ENCODE assay signal across 12 mouse cellular contexts in genomic region chr12:25163541-25163940, GRCm38 (mm10).
A peak's percentile ranks its signal among the peaks of the same experiment; 100 is the strongest.
DNase-seq lines count a peak whose midpoint lies in the region; ATAC-seq lines count a peak whose summit lies in the region.
"Had no signal": no experiment of that assay in that cellular context is flagged by ENCODE, and none has a peak within 500 bp of the region (broad histone marks: within the 10 kb centered on the region; RNA-seq: fewer than 3 reads in every experiment).

No protein-coding gene starts in this region.

- H3K27me3 ChIP-seq in midbrain, embryonic 10.5 days (ENCODE audit: low read depth, poor library complexity, severe bottlenecking): 0 out of 2 replicates have a peak, but pooled peaks cover 14% of the 10 kb centered on the region
- H3K27me3 ChIP-seq in midbrain, embryonic 13.5 days: 0 out of 2 replicates have a peak, but pooled peaks cover 2% of the 10 kb centered on the region

- DNase-seq in midbrain, embryonic 10.5 days (ENCODE audit: low spot score): peak; percentile 19
- peak; percentile 76 for DNase-seq in kidney, adult 9 months
- peak; percentile 71 for DNase-seq in retina, embryonic 14.5 days (ENCODE audit: low spot score)
- no peak for DNase-seq in left cerebral cortex, postnatal 25 days (ENCODE audit: low spot score in 2 of 2)
- DNase-seq: layer of hippocampus, postnatal 36 days; right cerebral cortex, adult 18-20 months; thymus, adult 2 months had no signal

- peak overlapping the region; percentile 74 for H3K27ac ChIP-seq in midbrain, embryonic 10.5 days (replicated peaks)
- no peak overlapping the region for H3K27ac ChIP-seq in midbrain, embryonic 13.5 days

- H3K36me3 ChIP-seq in midbrain, embryonic 10.5 days: no peaks in the 10 kb centered on the region
- no peaks in the 10 kb centered on the region for H3K36me3 ChIP-seq in midbrain, embryonic 13.5 days

- H3K4me2 ChIP-seq in midbrain, embryonic 13.5 days (replicated peaks): no peak overlapping the region

- WGBS in midbrain, embryonic 10.5 days: 33% methylated on average over 6 of the region's 6 CpGs
- 25% methylated on average over 6 of the region's 6 CpGs for WGBS in midbrain, embryonic 13.5 days

- H3K9ac ChIP-seq in midbrain, embryonic 13.5 days (replicated peaks): no peak overlapping the region

- H3K9me3 ChIP-seq in midbrain, embryonic 10.5 days (replicated peaks): no peaks in the 10 kb centered on the region
- H3K9me3 ChIP-seq in midbrain, embryonic 13.5 days: no peaks in the 10 kb centered on the region

- peaks cover 56% of the 10 kb centered on the region for H3K4me1 ChIP-seq in midbrain, embryonic 10.5 days
- H3K4me1 ChIP-seq in midbrain, embryonic 13.5 days (replicated peaks): peaks cover 19% of the 10 kb centered on the region

- no peak overlapping the region for H3K4me3 ChIP-seq in midbrain, embryonic 10.5 days
- no peak overlapping the region for H3K4me3 ChIP-seq in midbrain, embryonic 13.5 days (replicated peaks)
- H3K4me3 ChIP-seq: erythroblast, embryonic 14.5 days had no signal

- intact Hi-C loops in left cerebral cortex, postnatal 25 days (cut with DNase I): loop anchor here (5.0 kb wide), 1 partner anchor 61 kb away; no protein-coding TSS in a partner anchor

- ATAC-seq in midbrain, embryonic 13.5 days: no peak
- 0 out of 2 replicates have a peak, but pooled peaks have one; percentile 4 for ATAC-seq in common myeloid progenitor, adult 5-6 weeks (replicated peaks; ENCODE audit: low read depth, poor library complexity, severe bottlenecking)
- ATAC-seq in granulocyte monocyte progenitor cell, adult 5-6 weeks (replicated peaks; ENCODE audit: poor library complexity, severe bottlenecking): no peak
- no peak for ATAC-seq in CD4-positive, CD25-positive, alpha-beta regulatory T cell, adult 4 months

Comparison
In these comparisons a context has a peak if more than half of its experiments do, and no peak if none do; other contexts are left out.
1. DNase-seq: peak in midbrain, embryonic 10.5 days (single experiment), kidney, adult 9 months (single experiment) and retina, embryonic 14.5 days (single experiment); none in left cerebral cortex, postnatal 25 days (0 of 2).